Mouse (Mus musculus) G1E (cell line): ENCODE measurements around the gene Tubb5. TPM values are rescaled to one million over a fixed set of nuclear protein-coding genes. Genes with fewer than 3 reads are reported as not detected.
A peak's percentile ranks its signal among the peaks of the same experiment; 100 is the strongest.

ENCODE experiments used
- ATAC-seq: 2 replicates; pipeline ENCODE4 v1.8.0; 2016; ENCODE audit warnings: mild to moderate bottlenecking; ENCODE audit not compliant: insufficient number of reproducible peaks, poor library complexity, low FRiP score, severe bottlenecking; ENCODE audit errors: extremely low read depth
- DNase-seq: peaks from one replicate; pipeline ENCODE4 v3.0.0; 2012; ENCODE audit warnings: low spot score
- H3K27me3 ChIP-seq: 2 replicates; pipeline ENCODE4 v1.6.1; 2012; ENCODE audit warnings: mild to moderate bottlenecking, low read length, inconsistent platforms; ENCODE audit not compliant: insufficient read depth
- H3K36me3 ChIP-seq: replicated peaks from 2 replicates; pipeline ENCODE3; 2012; ENCODE audit warnings: mild to moderate bottlenecking, inconsistent platforms
- H3K4me1 ChIP-seq: 2 replicates; pipeline ENCODE4 v1.6.1; 2012; ENCODE audit warnings: low read depth, low read length, inconsistent platforms, mixed read lengths; ENCODE audit not compliant: insufficient read depth
- H3K4me3 ChIP-seq: 2 replicates; pipeline ENCODE4 v1.5.1; 2012; ENCODE audit warnings: low read depth, mild to moderate bottlenecking, inconsistent platforms, low read length, moderate library complexity, mixed read lengths
- H3K9me3 ChIP-seq: replicated peaks from 2 replicates; pipeline ENCODE4 v1.6.1; 2012; ENCODE audit warnings: inconsistent platforms
- CTCF ChIP-seq: IDR thresholded peaks from 2 replicates; pipeline ENCODE4 v1.5.1; 2012; ENCODE audit warnings: low read depth, low read length, inconsistent platforms, mixed read lengths
- GATA1 ChIP-seq: IDR thresholded peaks from 2 replicates; pipeline ENCODE4 v1.6.1; 2012; ENCODE audit warnings: borderline replicate concordance, low read length, inconsistent platforms, mixed read lengths
- GATA2 ChIP-seq: IDR thresholded peaks from 2 replicates; pipeline ENCODE4 v1.6.1; 2012; ENCODE audit warnings: low read depth, low read length, inconsistent platforms, borderline replicate concordance
- POLR2AphosphoS5 ChIP-seq: IDR thresholded peaks from 2 replicates; pipeline ENCODE4 v1.6.1; 2012; ENCODE audit warnings: low read depth, low read length, inconsistent platforms; ENCODE audit not compliant: insufficient replicate concordance
- TAL1 ChIP-seq: conservative IDR thresholded peaks from 2 replicates; pipeline ENCODE4 v1.6.1; 2012; ENCODE audit warnings: low read depth, low read length, inconsistent platforms, mixed read lengths
- polyA plus RNA-seq: library from polyadenylated mRNA; stranded (reverse); fragments of >175 nt; gene quantifications from 2 replicates; pipeline ENCODE4 v1.2.3, GENCODE M21; 2012
- total RNA-seq, 2 experiments: library from RNA; stranded (forward) in 1 of 2; stranded (reverse) in 1 of 2; fragments of 200-1000 nt in 1 of 2; fragments of >200 nt in 1 of 2; fragmentation: Nextera tagmentation in 1 of 2; gene quantifications; 2 replicates each; pipeline ENCODE4 v1.2.3; 2014 to 2017

Gene Tubb5
- total and polyA plus RNA-seq, 3 experiments: 510 to 849 (median 817) TPM

DNA sequence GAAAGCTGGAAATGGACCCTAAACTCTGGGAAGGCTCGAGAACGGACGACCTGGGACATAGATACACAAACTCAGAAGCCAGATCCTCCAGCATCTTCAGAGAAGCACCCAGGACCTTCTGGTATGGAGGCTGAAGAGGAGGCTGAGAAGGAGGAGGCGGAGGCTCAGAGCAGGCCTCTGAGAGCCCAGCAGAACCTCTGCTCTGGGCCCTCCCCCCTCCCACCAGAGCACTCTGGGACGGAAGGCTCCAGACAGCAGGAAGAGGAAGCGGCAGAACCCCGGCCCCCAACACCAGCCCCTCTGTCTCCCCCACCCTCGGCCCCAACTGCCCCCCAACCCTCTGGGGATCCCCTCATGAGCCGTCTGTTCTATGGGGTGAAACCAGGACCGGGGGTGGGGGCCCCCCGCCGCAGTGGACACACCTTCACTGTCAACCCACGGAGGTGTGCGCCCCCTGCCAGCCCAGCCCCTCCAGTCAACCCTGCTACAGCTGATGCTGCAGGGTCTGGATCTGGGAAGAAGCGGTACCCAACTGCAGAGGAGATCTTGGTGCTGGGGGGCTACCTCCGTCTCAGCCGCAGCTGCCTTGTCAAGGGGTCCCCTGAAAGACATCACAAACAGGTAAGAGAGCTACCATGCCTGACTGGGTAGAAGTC, 30.2 kb upstream of the Tubb5 start:
- Histone ChIP-seq H3K9me3 (peaks cover 4% of the 10 kb centered on the region; the same call in 1 of the 2 replicates), H3K4me3 (peak overlapping the region; percentile 74), H3K4me1 (peaks cover 94% of the 10 kb centered on the region), H3K36me3 (peaks cover 37% of the 10 kb centered on the region), H3K27me3 (peaks cover 17% of the 10 kb centered on the region; the same call in 1 of the 2 replicates)
- DNase-seq (peak; percentile 58), ATAC-seq (no peak)
- no peak for TF ChIP-seq GATA1
- TF ChIP-seq TAL1: no peak
- no peak for TF ChIP-seq POLR2AphosphoS5
- TF ChIP-seq GATA2: no peak
- TF ChIP-seq CTCF: no peak

DNA sequence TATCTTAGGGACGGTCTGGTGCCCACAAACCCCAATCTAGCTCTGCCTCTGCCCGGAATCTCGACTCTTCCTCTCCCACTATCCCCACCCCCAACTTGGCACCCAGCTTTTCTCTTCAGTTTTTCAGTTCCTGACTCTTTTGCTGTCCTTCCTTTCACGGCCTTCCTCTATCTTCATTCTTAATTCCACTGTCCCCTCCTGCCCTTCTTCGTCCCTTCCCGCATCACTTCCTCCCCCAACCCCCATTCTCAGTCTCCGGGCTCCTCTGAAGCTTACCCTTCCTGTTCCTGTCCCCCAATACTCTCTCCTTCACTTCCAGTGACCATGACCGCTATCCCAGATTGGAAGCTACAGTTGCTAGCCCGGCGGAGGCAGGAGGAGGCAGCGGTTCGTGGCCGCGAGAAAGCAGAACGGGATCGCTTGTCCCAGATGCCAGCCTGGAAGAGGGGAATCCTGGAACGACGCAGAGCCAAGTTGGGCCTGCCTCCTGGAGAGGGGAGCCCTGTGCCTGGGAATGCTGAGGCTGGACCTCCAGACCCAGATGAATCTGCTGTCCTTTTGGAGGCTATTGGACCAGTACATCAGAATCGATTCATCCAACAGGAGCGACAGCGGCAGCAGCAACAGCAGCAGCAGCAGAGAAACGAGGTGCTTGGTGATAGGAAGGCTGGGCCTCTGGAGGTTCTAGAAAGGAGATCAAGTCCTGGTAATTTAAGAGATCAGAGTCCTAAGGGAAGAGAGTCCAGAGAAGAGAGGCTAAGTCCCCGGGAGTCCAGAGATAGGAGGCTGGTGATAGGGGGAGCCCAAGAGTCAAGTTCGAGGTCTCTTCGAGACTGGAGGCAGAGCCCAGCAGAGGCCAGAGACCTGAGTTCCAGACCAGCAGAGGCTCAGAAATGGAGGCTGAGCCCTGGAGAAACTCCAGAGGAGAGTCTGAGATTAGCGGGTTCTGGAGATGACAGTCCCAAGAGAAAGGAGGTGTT, 29.1 kb upstream of the Tubb5 start:
- Histone ChIP-seq H3K9me3 (peaks cover 4% of the 10 kb centered on the region; the same call in 1 of the 2 replicates), H3K4me3 (peak overlapping the region; percentile 74), H3K27me3 (peaks cover 17% of the 10 kb centered on the region; the same call in 1 of the 2 replicates), H3K4me1 (peaks cover 94% of the 10 kb centered on the region), H3K36me3 (peaks cover 35% of the 10 kb centered on the region)
- peak; percentile 37 for DNase-seq
- ATAC-seq: no peak
- TF ChIP-seq POLR2AphosphoS5: no peak
- TF ChIP-seq CTCF: 0 out of 2 replicates have a peak, but pooled peaks have one; percentile 7

DNA sequence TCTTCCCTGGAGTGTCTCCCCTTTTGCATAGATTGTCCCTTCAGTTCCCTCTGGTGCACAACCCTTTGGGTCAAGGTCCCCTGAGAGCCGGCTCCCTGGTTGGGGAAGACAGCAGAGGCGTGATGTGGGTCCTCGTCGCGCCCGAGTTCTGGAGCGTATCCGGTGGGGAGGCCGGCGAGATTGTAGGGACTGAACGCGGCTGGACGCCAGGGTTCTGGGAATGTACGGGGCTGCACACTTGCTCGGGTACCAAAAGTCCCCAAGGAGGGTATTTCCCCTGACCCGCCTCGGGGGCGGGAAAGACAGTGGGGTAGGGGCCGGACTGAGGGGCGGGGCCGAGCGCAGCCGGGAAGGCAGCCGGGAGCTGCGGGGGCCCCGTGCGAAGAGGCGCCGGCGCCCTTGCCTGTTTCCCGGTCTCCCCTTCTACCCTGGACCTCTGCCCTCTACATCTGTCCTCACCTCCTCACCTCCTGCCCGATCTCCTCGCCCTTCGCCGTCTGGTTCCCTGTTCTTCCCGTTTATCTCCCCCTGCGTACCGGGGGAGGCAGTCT, 28.2 kb upstream of the Tubb5 start:
- Histone ChIP-seq H3K4me1 (peaks cover 94% of the 10 kb centered on the region), H3K4me3 (peak overlapping the region; percentile 74), H3K36me3 (peaks cover 30% of the 10 kb centered on the region), H3K27me3 (peaks cover 17% of the 10 kb centered on the region; the same call in 1 of the 2 replicates), H3K9me3 (peaks cover 4% of the 10 kb centered on the region; the same call in 1 of the 2 replicates)
- ATAC-seq (no peak), DNase-seq (peak; percentile 41)
- no peak for TF ChIP-seq POLR2AphosphoS5
- no peak for TF ChIP-seq GATA1
- no peak for TF ChIP-seq CTCF
- TF ChIP-seq TAL1: no peak
- TF ChIP-seq GATA2: no peak

DNA sequence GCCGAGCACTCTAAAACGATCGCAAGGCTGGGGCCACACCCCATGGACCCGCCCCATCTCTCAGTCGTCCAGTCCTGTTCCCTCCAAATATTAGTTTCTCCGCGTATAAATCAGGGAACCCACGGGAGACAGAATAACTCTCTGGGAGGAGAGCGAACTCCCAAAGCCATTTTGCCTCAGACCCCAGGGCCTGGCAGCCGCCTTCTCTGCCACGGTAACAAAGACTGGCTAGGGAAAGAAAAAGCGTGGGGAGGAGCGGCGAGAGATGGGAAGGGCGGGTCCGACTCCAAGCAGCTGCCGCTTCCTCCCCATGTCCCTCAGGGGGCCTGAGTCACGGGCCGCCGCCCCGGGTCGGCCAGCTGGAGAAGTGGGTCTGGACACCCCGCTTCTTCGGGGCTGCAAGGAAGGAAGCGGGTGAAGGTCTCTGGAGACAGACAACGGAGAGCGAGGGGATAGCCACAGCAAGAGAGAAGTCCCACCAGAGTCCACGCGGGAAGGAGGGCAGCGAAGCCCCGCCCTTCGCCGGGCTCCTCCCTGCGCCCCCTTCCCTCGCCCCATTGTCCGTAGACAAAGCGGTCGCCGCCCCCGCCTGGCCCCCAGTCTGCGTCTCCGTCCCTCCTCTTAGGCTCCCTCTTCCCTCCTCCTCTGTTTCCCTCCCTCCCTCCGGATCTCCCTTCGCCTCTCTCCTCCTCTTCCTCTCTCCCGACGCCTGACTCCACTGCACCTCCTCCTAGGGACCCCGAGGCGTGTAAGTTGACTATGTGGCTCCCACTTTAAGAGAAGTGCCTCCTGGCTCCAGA, 27.6 kb upstream of the Tubb5 start, which contains the start of gene Ppp1r18:
Ppp1r18 (plus strand) TSS at position 113 of the 800 bp plus-strand sequence.
- peak within 1 kb of the TSS; percentile 74 for H3K4me3 ChIP-seq
- H3K36me3 ChIP-seq: peaks cover 25% of the 10 kb centered on the region
- no peaks in the 10 kb centered on the region for H3K9me3 ChIP-seq
- 0 out of 2 replicates have a peak, but pooled peaks have one; percentile 3 for ATAC-seq
- TF ChIP-seq POLR2AphosphoS5 (no peak), TAL1 (no peak)
- peak; percentile 60 for DNase-seq
- peaks cover 17% of the 10 kb centered on the region; the same call in 1 of the 2 replicates for H3K27me3 ChIP-seq
- H3K4me1 ChIP-seq: peaks cover 95% of the 10 kb centered on the region

DNA sequence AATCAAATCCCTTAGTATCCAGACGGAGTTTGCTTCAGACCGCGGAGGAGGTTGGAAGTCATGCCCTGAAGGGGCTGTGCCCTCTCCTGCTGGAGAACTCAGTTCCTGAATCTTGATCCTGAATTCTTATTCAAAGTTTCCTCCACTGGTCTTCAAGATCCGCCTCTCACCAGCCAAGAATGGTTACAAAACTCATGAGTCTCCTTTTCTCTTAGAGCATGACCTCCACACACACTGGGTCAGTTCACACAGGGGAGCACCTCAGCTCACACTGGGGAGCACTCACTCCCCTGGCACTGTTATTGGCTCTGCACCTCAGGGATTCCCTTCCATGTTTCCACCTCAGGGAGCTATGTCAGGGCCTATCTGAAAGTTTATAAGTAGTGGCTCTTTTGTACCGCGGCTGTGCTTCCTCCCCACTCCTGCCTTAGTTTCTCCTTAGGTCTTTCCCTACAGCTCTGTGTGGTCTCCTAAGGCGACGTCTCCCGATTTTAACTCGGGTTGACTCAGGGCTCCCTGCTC, 26.8 kb upstream of the Tubb5 start:
- DNase-seq (no peak), ATAC-seq (no peak)
- peaks cover 17% of the 10 kb centered on the region; the same call in 1 of the 2 replicates for H3K27me3 ChIP-seq
- TF ChIP-seq GATA2: no peak
- H3K9me3 ChIP-seq: no peaks in the 10 kb centered on the region
- H3K4me3 ChIP-seq: peak overlapping the region; percentile 74; the same call in 1 of the 2 replicates
- H3K4me1 ChIP-seq: peaks cover 95% of the 10 kb centered on the region
- H3K36me3 ChIP-seq: peaks cover 25% of the 10 kb centered on the region
